Mouse (Mus musculus): ENCODE results near the gene Elane. TPM values are rescaled to one million over a fixed set of nuclear protein-coding genes. Genes with fewer than 3 reads are reported as not detected.

Elane gene
- polyA plus RNA-seq, 1 experiment from 2014 or later = not detected

DNA sequence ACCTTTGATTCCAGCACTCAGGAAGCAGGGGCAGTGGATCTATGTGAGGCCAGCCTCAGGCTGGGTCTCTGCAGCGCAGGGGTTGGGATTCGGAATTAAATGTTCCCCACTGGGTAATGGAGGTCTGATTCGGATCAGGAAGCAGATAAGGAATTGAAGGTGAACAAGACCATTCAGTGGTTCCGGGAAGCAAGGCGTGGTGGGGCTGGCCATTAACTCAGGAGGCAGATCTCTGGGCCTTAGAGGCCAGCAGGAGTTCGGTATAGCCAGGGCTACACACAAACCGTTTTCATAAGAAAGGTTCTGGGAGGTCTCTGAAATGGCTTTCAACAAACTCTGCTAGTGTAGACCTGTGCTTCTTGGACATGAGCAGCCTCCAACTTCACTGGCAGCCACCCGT, 33.2 kb upstream of the Elane start:
- Histone ChIP-seq H3K36me3 (peaks cover 12% of the 10 kb centered on the region), H3K4me2 (replicated peaks) (peak overlapping the region; percentile 72), H3K9me3 (replicated peaks) (no peaks in the 10 kb centered on the region), H3K4me1 (peaks cover 52% of the 10 kb centered on the region), H3K27ac (peak overlapping the region; percentile 99), H3K4me3 (peak overlapping the region; percentile 98), H3K27me3 (no peaks in the 10 kb centered on the region), H3K9ac (peak overlapping the region; percentile 62)
- ATAC-seq (ENCODE audit: low FRiP score) = no peak
- 25% methylated on average over 8 of the region's 8 CpGs for WGBS

DNA sequence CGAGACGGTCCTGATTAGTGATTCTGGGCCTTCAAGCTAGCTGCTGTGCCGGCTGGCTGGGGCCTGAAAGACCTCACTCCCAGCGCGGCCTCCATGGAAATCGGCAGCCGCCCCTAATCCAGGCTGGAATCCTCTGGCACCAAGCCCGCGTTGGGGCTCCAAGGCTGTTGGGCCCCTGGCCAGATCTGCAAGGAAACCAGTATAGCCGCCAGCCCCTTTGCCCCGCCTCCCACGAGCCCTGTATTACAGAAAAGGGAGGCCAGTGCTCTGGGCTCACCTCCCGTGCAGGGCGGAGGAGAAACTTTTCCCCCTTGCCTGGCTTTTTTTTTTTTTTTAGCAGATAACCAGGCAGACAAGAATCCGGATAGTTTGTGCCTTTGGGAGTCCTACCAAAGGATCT, 32.7 kb upstream of the Elane start:
- Histone ChIP-seq H3K4me1 (peaks cover 58% of the 10 kb centered on the region), H3K27me3 (no peaks in the 10 kb centered on the region), H3K9ac (peak overlapping the region; percentile 62), H3K36me3 (peaks cover 17% of the 10 kb centered on the region), H3K27ac (peak overlapping the region; percentile 99), H3K9me3 (replicated peaks) (no peaks in the 10 kb centered on the region), H3K4me2 (replicated peaks) (peak overlapping the region; percentile 72), H3K4me3 (peak overlapping the region; percentile 98)
- peak; percentile 32 for ATAC-seq (ENCODE audit: low FRiP score)
- 0% methylated on average over 15 of the region's 15 CpGs for WGBS

DNA sequence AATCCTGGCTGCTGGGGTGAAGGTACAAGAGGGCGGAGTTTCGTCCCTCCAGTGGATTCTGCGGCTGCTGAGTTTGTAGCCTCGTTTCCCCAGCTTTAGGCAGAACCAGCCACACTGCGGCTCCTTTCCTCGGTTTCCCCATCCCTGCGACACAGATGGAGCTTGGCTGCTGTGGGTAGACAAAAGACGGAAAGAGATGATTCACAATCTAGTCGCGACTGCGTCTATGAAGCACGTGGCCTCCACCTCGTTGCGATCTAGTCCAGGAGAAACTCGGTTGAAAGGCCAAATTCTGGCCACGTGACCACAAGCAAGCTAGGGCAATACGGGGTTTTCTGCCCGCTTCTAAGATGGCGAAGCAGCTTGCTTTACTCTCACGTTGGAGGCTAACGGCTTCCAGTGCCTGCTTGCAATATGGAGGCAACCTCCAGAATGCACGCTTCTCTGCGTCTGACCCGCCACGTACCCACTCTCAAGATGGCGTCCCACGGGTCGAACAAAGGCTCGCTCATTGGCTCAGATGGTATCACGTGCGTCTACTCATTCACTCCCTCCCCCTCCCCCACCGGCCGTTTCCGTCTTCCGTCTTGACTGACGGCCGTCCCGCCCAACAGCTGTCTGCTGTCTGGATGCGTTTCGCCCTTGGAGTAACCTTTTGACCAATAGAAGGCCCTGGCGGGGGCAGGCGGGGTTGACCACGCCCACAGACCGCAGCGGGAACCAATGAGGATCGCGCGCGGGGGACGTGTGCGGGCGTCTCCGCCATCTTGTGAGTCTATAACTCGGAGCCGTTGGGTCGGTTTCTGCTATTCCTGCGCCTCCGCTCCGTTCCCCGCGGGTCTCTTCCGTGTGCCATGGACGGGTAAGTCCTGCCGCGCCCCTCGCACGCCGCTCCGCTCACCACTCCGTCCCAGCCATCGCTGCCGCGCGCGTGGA, 31.9 kb upstream of the Elane start, which contains the start of gene Ptbp1:
TSS of gene Ptbp1 (plus strand) at position 568 of the 936 bp plus-strand sequence.
- H3K27me3 ChIP-seq = no peaks in the 10 kb centered on the region
- H3K4me1 ChIP-seq = peaks cover 65% of the 10 kb centered on the region
- under 1% methylated on average over 75 of the region's 75 CpGs for WGBS
- H3K4me3 ChIP-seq = peak within 1 kb of the TSS; percentile 98
- peaks cover 24% of the 10 kb centered on the region for H3K36me3 ChIP-seq
- peak within 1 kb of the TSS; percentile 100 for H3K27ac ChIP-seq
- peak within 1 kb of the TSS; percentile 99 for H3K4me2 ChIP-seq (replicated peaks)
- peak; percentile 92 for ATAC-seq (ENCODE audit: low FRiP score)
- H3K9ac ChIP-seq = peak within 1 kb of the TSS; percentile 98
- no peaks in the 10 kb centered on the region for H3K9me3 ChIP-seq (replicated peaks)

DNA sequence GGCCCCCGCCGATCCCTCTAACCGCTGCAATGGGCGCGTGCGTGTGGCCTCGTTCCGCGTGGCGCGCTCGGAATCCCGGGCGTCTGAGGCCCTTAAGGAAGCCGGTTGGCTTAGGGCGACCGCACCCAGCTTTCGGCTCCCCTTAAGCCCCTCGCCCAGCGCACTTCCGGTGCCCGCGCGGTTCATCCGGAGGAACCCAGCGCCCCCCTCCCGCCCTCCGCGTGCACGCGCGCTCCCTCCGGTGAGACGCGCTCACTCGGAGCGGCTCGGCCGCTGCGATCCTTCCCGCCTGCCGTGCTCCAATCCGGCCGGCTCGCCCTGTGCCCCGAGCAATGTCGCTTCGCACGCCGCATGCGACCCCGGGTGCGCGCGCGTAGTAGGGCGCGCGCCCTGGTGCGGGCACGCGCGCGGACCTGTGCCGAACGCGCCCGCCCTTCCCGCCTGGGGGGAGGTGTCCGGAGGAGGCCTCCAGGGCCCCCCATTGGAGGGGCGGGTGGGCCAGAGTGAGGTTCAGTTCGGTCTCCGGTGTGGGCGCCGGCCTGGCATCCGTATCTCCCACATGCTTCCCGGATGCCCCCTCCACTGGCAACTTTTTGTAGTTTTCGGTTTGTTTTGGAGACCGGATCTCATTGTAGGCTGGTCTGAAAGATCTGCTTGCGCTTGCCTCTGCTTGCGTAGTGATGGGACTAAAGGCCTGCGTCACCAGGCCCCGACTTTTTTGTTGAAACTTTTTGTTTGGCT, 31.1 kb upstream of the Elane start:
- WGBS = under 1% methylated on average over 79 of the region's 83 CpGs
- Histone ChIP-seq H3K9me3 (replicated peaks) (no peaks in the 10 kb centered on the region), H3K4me2 (replicated peaks) (peak overlapping the region; percentile 99), H3K4me1 (peaks cover 68% of the 10 kb centered on the region), H3K27me3 (no peaks in the 10 kb centered on the region), H3K27ac (peak overlapping the region; percentile 100), H3K4me3 (peak overlapping the region; percentile 98), H3K36me3 (peaks cover 33% of the 10 kb centered on the region), H3K9ac (peak overlapping the region; percentile 98)
- ATAC-seq (ENCODE audit: low FRiP score) = peak; percentile 47

DNA sequence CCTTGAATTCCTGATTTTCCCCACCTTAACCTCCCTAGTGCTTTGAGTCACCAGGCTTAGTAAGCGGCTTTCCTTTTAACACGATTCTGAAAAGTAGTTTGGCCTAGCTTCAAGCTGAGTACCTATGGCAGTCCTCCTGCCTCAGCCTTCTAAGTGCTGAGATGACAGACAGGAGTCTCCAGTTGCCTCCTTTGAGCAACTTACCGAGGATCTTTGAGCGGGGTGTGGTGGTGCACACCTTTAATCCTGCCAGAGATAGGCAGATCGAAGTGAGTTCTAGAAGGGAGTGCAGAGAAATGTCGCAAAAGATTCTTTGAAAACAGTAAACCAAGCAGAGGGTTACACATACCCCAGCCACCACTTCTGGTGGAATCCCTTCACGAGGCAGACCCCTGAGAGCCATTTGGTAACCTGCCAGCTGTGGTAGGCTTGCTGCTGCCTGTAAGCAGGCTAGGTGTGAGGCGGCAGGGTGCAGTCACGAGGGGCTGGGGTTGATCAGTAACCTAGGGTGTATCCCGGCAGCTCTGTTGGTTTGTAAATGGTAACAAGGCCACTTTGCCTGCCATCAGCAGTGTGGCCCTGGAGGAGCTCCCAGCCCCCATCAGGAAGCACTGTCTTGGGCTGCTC, 30.4 kb upstream of the Elane start:
- Histone ChIP-seq H3K27ac (peak overlapping the region; percentile 100), H3K4me3 (peak overlapping the region; percentile 98), H3K36me3 (peaks cover 40% of the 10 kb centered on the region), H3K27me3 (no peaks in the 10 kb centered on the region), H3K9me3 (replicated peaks) (no peaks in the 10 kb centered on the region), H3K4me2 (replicated peaks) (peak overlapping the region; percentile 99), H3K4me1 (peaks cover 63% of the 10 kb centered on the region), H3K9ac (peak overlapping the region; percentile 98)
- ATAC-seq (ENCODE audit: low FRiP score) = no peak
- WGBS = 7% methylated on average over 10 of the region's 10 CpGs

DNA sequence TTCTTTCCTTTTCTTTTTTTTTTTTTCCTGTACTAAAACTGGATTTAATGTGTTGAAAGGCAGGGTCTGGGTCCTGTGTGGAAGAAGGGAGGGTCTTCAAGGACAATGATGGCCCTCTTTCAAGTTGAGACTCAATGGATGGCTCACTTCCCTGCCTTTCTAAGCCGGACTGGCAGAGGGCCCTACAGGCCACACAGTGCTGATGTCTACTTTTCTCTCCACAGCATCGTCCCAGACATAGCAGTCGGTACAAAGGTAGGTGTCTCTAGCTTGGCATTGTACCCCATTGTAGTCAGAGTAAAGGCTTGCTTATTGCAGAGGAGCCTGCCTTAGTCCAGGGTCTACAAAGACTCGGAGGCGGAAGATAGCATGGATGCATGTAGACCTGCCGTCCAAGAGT, 29.8 kb upstream of the Elane start:
- Histone ChIP-seq H3K9me3 (replicated peaks) (no peaks in the 10 kb centered on the region), H3K27me3 (no peaks in the 10 kb centered on the region), H3K4me3 (peak overlapping the region; percentile 98), H3K4me1 (peaks cover 62% of the 10 kb centered on the region), H3K27ac (peak overlapping the region; percentile 100; the same call in 1 of the 2 replicates), H3K36me3 (peaks cover 46% of the 10 kb centered on the region), H3K4me2 (replicated peaks) (peak overlapping the region; percentile 99), H3K9ac (peak overlapping the region; percentile 98)
- 56% methylated on average over 6 of the region's 6 CpGs for WGBS
- no peak for ATAC-seq (ENCODE audit: low FRiP score)

DNA sequence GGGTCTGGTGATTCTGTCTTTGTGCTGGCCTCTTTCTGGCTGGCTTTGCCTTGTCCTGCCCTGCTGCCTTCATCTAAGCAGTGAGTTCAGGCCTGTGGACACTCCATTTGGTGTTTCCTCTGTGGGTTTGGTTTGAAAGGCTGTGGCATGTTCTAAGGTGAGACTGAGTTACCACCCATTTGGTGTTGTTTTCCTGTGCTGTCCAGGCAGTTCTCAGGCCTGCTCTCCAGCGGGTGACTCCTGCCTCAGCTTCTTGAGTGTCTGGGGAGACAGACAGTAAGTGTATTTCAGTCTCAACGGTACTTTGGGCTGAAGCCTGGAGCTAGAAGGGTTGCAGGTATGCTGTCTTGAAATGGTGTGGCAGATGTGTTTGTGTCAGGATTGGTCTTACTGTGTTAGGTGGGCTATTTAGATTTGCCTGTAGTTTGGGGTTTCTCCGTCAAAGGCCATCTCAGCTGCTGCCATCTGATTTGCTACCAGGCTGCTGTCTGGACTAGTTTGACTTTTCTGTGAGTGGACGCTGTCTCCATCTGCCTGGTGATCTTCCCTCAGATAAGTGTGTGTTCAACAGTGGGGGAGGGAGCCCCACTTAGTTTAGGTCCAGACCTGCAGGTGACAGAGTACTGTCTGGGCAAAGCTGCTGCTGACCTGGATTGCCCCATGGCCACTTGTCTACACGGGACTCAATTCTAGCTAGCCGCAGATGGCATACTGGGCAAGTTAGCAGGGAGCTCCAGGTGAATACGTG, 29.2 kb upstream of the Elane start:
- no peaks in the 10 kb centered on the region for H3K27me3 ChIP-seq
- peak overlapping the region; percentile 98 for H3K4me3 ChIP-seq
- WGBS = 64% methylated on average over 7 of the region's 7 CpGs
- peak overlapping the region; percentile 98 for H3K9ac ChIP-seq
- no peaks in the 10 kb centered on the region for H3K9me3 ChIP-seq (replicated peaks)
- H3K27ac ChIP-seq = peak overlapping the region; percentile 100; the same call in 1 of the 2 replicates
- peak overlapping the region; percentile 99 for H3K4me2 ChIP-seq (replicated peaks)
- H3K4me1 ChIP-seq = peaks cover 56% of the 10 kb centered on the region
- peaks cover 52% of the 10 kb centered on the region for H3K36me3 ChIP-seq
- ATAC-seq (ENCODE audit: low FRiP score) = no peak

DNA sequence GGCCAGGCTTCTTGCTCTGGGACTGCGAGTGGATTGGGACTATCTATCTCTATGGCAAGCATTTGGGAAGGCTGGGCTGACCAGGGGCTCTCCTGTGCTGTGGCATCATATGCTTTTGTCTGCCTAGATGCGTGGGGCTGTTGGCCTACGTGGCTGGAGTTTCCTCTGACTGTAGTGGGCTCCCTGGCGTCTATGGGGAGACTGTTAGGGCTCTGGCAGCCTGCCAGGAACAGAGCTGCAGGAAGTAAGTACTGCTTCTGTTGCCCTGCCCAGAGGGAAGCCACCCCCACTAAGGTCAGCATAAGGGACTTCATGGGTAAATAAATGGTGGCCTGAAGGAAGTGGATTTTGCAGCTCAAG, 28.6 kb upstream of the Elane start:
- H3K4me1 ChIP-seq = peaks cover 50% of the 10 kb centered on the region
- H3K9ac ChIP-seq = peak overlapping the region; percentile 98
- H3K27ac ChIP-seq = peak overlapping the region; percentile 63
- peak overlapping the region; percentile 99 for H3K4me2 ChIP-seq (replicated peaks)
- no peaks in the 10 kb centered on the region for H3K27me3 ChIP-seq
- peaks cover 57% of the 10 kb centered on the region for H3K36me3 ChIP-seq
- H3K9me3 ChIP-seq (replicated peaks) = no peaks in the 10 kb centered on the region
- WGBS = 30% methylated on average over 4 of the region's 4 CpGs
- H3K4me3 ChIP-seq = peak overlapping the region; percentile 98
- no peak for ATAC-seq (ENCODE audit: low FRiP score)

DNA sequence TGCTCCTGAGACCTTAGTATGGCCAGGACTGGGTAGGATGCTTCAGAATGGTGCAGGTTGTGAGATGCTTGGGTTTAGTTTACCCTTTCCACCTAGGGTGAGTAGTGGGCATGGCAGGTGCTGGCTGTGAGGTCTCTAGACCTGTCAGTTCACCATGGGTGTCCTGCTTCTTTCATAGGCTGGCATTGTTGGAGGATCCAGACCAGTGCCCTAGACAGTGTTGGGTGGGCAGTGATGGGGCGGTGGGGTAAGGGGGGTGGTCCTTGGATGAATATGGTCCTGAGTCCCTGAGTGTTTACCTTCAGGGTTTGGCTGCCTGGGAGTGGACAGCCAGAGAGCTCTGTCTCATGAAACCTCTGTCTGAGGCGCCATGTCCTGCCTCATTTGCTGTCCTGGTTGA, 28.2 kb upstream of the Elane start:
- peaks cover 62% of the 10 kb centered on the region for H3K36me3 ChIP-seq
- WGBS = 90% methylated on average over 2 of the region's 2 CpGs
- ATAC-seq (ENCODE audit: low FRiP score) = no peak
- H3K9me3 ChIP-seq (replicated peaks) = no peaks in the 10 kb centered on the region
- H3K4me1 ChIP-seq = peaks cover 46% of the 10 kb centered on the region
- no peaks in the 10 kb centered on the region for H3K27me3 ChIP-seq
- H3K27ac ChIP-seq = peak overlapping the region; percentile 63
- H3K4me3 ChIP-seq = peak overlapping the region; percentile 98
- H3K9ac ChIP-seq = peak overlapping the region; percentile 98; the same call in 1 of the 2 replicates
- H3K4me2 ChIP-seq (replicated peaks) = peak overlapping the region; percentile 99

DNA sequence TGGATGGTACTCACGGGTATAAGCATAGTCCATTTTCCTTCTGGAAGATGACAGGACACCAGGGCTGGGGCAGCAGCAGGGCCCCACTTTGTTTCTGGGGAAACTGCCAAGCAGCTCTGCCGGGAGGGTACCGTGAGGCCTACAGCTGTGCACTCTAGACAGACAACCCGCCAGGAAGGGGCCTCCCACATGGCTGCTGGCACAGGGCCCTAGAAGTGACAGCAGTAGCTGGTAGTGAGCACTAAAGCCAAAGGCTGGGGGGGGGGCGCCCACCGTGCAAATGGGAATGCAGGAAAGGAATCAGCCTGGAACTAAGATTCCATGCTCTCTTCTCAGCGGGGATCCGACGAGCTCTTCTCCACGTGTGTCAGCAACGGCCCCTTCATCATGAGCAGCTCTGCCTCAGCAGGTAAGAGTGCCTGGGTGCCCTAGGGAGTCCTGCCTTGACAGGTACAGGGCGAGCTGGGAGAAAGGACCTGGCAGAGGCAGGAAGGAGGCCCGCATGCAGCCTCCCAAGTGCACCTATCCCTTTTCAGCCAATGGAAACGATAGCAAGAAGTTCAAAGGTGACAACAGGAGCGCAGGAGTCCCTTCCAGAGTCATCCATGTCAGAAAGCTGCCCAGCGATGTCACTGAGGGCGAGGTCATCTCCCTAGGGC, 27.5 kb upstream of the Elane start:
- ATAC-seq (ENCODE audit: low FRiP score) = no peak
- Histone ChIP-seq H3K4me3 (peak overlapping the region; percentile 98; the same call in 1 of the 2 replicates), H3K27ac (peak overlapping the region; percentile 63), H3K36me3 (peaks cover 68% of the 10 kb centered on the region), H3K4me2 (replicated peaks) (peak overlapping the region; percentile 99), H3K9me3 (replicated peaks) (no peaks in the 10 kb centered on the region), H3K9ac (peak overlapping the region; percentile 98; the same call in 1 of the 2 replicates), H3K4me1 (peaks cover 40% of the 10 kb centered on the region), H3K27me3 (no peaks in the 10 kb centered on the region)
- 55% methylated on average over 17 of the region's 17 CpGs for WGBS

DNA sequence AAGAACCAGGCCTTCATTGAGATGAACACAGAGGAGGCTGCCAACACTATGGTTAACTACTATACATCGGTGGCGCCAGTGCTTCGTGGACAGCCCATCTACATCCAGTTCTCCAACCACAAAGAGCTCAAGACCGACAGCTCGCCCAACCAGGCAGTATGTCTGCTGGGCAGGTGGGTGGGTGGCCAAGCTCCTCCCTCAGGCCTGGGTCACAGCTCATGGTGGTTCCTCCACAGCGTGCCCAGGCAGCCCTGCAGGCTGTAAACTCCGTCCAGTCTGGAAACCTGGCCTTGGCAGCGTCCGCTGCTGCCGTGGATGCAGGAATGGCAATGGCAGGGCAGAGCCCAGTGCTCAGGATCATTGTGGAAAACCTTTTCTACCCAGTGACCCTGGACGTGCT, 26.9 kb upstream of the Elane start:
- H3K9me3 ChIP-seq (replicated peaks) = no peaks in the 10 kb centered on the region
- no peak overlapping the region for H3K4me3 ChIP-seq
- no peaks in the 10 kb centered on the region for H3K27me3 ChIP-seq
- peaks cover 40% of the 10 kb centered on the region for H3K4me1 ChIP-seq
- H3K9ac ChIP-seq = no peak overlapping the region
- no peak overlapping the region for H3K27ac ChIP-seq
- peaks cover 69% of the 10 kb centered on the region for H3K36me3 ChIP-seq
- H3K4me2 ChIP-seq (replicated peaks) = no peak overlapping the region
- WGBS = 88% methylated on average over 11 of the region's 11 CpGs
- no peak for ATAC-seq (ENCODE audit: low FRiP score)

Measured in hindbrain, embryonic 12.5 days (tissue).